Mouse (Mus musculus): ENCODE measurements around the gene 2210010C04Rik.
A peak's percentile ranks its signal among the peaks of the same experiment; 100 is the strongest.

2210010C04Rik gene

DNA sequence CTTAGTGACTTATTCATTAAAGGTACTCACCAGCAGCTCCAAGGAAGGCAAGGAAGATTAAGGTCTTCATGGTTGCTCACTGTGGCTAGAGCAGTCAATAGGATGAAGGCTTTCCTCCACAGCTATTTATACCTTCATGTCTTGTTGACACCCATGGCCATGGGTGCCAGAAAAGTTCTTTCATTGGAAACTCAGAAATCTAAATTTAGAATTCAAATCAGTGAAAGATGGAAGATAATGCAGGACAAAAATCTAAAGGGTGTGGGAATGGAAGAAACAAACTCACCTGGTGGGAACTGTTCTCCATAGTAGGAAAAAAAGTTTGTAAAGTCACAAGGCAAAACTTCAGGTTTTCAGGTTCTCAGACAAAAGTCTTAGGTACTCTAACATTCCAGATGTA lies at the start of gene 2210010C04Rik:
Gene 2210010C04Rik, minus strand, starts transcription at position 101 of the 400 bp plus-strand sequence.
- DNase-seq (ENCODE audit: low read depth in 2 of 2, low spot score in 2 of 2), result no peak

GRCm38 (mm10) chr6:41080121-41080520 lies 44.8 kb upstream of the 2210010C04Rik start:
- DNase-seq (ENCODE audit: low read depth in 2 of 2, low spot score in 2 of 2), result no peak

- DNase-seq (ENCODE audit: low read depth in 2 of 2, low spot score in 2 of 2), result no peak
These were observed 43.4 kb upstream of the 2210010C04Rik start for GRCm38 (mm10) chr6:41078539-41079303.

GRCm38 (mm10) chr6:41075753-41076152 lies 40.4 kb upstream of the 2210010C04Rik start:
- no peak for DNase-seq (ENCODE audit: low read depth in 2 of 2, low spot score in 2 of 2)

DNA sequence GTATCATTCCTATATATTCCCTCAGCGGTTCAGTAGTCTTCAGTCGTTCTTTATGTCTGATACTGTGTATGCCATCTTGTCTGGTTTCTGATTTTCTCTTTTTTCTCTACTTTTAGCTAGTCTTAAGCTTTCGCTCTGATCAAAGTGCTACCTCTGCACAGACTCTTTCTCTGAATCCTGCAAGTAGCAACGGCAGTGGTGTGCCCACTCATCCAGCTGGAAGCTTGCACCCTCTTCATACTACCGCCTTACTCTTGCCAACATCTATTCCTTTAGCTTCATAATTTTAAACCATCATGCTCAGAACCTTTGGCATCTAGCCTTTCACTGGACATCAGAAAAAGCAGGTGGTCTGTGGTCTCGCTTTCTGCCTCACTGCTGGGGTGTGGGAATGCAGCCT lies 28.0 kb upstream of the 2210010C04Rik start:
- no peak for DNase-seq (ENCODE audit: low read depth in 2 of 2, low spot score in 2 of 2)

GRCm38 (mm10) chr6:41062746-41063145 lies 27.4 kb upstream of the 2210010C04Rik start:
- no peak for DNase-seq (ENCODE audit: low read depth in 2 of 2, low spot score in 2 of 2)

- DNase-seq (ENCODE audit: low read depth in 2 of 2, low spot score in 2 of 2), result no peak
These were observed 26.8 kb upstream of the 2210010C04Rik start for GRCm38 (mm10) chr6:41062081-41062480.

- no peak for DNase-seq (ENCODE audit: low read depth in 2 of 2, low spot score in 2 of 2)
These were observed 25.8 kb upstream of the 2210010C04Rik start for GRCm38 (mm10) chr6:41061085-41061484.

DNA sequence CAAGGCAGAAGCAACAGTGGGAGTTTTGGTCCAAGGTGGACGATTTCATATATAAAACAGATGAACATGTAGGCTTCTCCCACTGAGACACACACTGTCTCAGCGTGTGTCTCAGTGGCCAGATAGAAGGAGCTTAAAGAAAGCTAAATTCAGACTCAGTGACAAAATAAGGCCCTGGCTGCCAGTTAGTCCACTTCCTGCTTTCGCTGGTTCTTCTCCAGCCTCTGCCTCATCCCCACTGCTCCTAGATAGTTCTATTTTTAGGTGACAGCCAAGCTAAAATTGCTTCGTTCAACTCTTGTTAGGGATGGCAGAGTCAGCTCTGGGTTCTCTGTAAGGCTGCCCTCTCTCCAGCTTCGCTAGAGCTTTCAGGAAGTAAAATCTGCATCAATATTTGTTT lies 22.3 kb upstream of the 2210010C04Rik start:
- DNase-seq (ENCODE audit: low read depth in 2 of 2, low spot score in 2 of 2), result no peak

DNA sequence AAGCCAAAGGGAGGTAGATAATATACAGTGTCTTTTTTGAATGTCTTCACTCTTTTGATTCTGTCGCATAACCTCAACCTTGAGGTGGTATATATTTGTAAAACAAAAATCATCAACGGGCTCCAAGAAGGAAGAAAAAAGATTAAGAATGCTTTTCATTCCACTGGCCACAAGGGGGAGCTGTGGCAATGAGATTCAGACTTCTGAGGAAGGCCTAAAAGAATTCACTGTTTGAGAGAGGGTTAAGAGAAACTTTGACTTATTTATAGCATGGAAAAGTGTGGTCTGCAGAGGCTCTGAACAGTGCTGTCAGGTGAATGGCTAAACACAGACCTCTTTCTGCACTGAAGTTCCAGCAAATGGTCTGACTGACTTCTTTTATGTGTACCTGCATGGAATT lies 20.3 kb upstream of the 2210010C04Rik start:
- DNase-seq (ENCODE audit: low read depth in 2 of 2, low spot score in 2 of 2), result peak; percentile 26 to 39

DNA sequence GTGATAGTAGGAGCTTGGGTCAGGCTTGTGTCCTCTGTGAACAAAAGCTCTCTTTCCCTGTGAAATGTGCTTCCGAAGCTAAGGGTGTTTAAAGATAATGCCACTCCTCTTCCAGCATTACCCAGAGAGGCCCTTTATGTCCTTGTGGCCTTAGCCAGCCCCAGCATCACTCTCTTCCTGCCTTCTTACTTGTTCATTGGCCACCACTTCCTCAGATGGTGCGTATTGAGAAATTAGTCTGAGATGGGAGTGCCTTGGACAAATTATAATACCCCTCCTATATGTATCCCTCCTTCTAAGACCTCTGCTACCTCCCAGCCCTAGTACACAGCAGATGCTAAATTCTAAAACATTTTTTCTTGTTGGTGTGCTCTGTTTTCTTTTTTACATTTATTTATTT lies 19.1 kb upstream of the 2210010C04Rik start:
- DNase-seq (ENCODE audit: low read depth in 2 of 2, low spot score in 2 of 2), result no peak

GRCm38 (mm10) chr6:41051824-41052223 lies 16.5 kb upstream of the 2210010C04Rik start:
- no peak for DNase-seq (ENCODE audit: low read depth in 2 of 2, low spot score in 2 of 2)

GRCm38 (mm10) chr6:41048602-41049001 lies 13.3 kb upstream of the 2210010C04Rik start:
- no peak for DNase-seq (ENCODE audit: low read depth in 2 of 2, low spot score in 2 of 2)

DNA sequence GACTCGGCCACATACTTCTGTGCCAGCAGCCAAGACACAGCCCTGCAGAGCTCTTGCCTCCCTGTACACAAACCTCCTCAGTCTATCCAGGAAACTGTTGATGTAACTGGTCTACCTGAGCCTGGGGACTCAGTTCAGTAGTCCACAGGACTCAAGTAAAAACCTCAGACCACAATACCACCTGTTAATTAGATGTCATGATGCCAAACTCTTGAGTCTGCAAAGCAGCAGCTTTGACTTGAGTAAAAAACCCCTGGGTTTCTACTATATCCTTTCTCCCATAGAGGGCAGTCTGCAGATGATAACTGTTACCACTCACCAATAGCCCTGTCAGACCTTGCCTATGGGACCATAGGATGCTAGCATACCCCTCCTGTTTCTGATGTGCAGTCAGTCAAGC lies 12.7 kb upstream of the 2210010C04Rik start:
- no peak for DNase-seq (ENCODE audit: low read depth in 2 of 2, low spot score in 2 of 2)

DNA sequence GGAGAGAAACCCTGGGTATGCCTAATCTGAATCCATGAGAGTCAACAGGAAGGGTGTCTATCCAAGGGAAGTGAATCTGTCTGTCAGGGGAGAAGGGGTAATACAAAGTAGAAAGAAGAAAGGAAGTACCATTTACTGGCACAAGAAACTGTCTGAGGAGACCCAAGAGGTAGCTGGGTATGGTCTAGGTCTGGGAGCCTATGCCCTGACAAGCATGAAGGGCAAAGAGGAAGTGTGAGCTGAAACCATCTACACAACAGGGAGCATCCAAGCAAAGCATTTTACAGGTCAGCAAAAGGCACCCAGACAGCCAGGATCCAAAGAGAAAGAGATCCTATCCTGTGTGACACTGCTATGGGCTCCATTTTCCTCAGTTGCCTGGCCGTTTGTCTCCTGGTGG lies 11.9 kb upstream of the 2210010C04Rik start:
- no peak for DNase-seq (ENCODE audit: low read depth in 2 of 2, low spot score in 2 of 2)

- peak in 1 of 2 experiments; percentile 12 for DNase-seq (ENCODE audit: low read depth in 2 of 2, low spot score in 2 of 2)
These were observed 11.2 kb upstream of the 2210010C04Rik start for GRCm38 (mm10) chr6:41046553-41046952.

DNA sequence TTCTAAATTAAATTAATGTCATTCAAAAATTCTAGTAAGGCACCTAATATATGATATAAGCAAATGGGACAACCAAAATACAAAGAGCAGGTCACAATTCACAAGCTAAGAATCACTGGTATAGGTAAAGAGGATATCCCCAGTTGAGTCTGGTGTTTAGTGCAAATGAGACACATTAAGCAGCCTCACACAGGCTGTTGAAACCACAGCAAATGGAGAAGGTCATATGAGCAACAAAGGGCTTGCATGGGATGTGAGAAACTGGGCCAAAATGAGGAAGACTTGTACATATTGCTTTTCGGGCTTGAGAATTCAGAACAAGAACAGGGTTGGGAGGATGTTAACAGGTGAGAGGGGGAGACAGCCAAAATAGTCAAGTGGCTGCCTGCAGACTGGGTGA lies 9.4 kb upstream of the 2210010C04Rik start:
- DNase-seq (ENCODE audit: low read depth in 2 of 2, low spot score in 2 of 2), result no peak

DNA sequence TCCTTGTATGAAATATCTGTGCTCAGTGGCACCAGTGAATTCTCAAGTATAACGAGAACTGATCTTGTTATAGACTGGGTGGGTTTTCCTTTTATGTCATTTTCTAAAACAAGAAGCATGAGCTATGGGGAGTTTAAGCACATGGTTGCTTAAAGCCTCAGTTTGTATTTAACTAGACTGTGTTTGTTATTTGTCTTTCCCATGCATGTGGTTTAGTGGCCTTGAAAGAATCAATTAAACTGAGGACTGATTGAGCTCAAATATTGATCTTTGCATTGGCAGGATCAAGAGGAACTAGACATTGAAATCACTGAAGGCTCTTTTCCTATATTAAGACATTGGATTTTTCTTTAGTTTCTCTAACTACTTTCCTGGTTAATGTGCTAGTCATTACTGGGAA lies 9.0 kb upstream of the 2210010C04Rik start:
- DNase-seq (ENCODE audit: low read depth in 2 of 2, low spot score in 2 of 2), result no peak

GRCm38 (mm10) chr6:41032802-41033201 lies 2.5 kb downstream of the 2210010C04Rik start:
- DNase-seq (ENCODE audit: low read depth in 2 of 2, low spot score in 2 of 2), result no peak

- no peak for DNase-seq (ENCODE audit: low read depth in 2 of 2, low spot score in 2 of 2)
These were observed 3.1 kb downstream of the 2210010C04Rik start for GRCm38 (mm10) chr6:41032231-41032630.

GRCm38 (mm10) chr6:41030821-41031220 lies 4.5 kb downstream of the 2210010C04Rik start:
- DNase-seq (ENCODE audit: low read depth in 2 of 2, low spot score in 2 of 2), result no peak

- DNase-seq (ENCODE audit: low read depth in 2 of 2, low spot score in 2 of 2), result no peak
These were observed 8.3 kb downstream of the 2210010C04Rik start for GRCm38 (mm10) chr6:41027053-41027452.

Measured in CD8-positive naive resting alpha-beta T cell, adult 2 months (primary cell).